Mouse (Mus musculus): ENCODE data around the gene Dnajc14. TPM values are rescaled to one million over a fixed set of nuclear protein-coding genes. Genes with fewer than 3 reads are reported as not detected.

Dnajc14 gene
- polyA plus RNA-seq, 1 experiment from 2014 or later: 31.8 TPM

DNA sequence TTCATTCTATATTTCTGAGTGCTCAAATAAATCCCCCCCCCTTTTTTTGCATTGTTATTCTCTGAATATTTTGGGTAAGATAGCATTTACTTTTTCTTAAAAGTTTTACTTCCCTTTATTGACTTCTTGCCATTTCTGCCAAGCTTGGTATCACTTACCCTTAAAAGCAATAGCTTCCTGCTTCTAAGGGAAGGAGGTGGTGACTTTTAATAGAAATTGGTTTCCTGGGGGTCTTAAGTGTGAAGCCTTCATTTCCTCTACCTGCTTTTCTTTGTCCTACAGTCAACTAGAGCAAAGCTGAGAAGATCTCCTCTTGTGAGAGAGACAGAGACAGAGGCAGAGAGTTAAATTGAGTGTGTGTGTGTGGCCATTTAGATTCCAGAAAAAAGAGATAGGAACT, 57.3 kb downstream of the Dnajc14 start:
- no peaks in the 10 kb centered on the region for H3K27me3 ChIP-seq (ENCODE audit: control insufficient read depth, insufficient read depth, low read length)
- H3K36me3 ChIP-seq (ENCODE audit: control insufficient read depth, insufficient read depth, low read length): no peaks in the 10 kb centered on the region
- no peak overlapping the region for H3K4me3 ChIP-seq (ENCODE audit: low read depth, low read length)
- H3K4me1 ChIP-seq (replicated peaks; ENCODE audit: control insufficient read depth, insufficient read depth, low read length): no peaks in the 10 kb centered on the region
- DNase-seq (ENCODE audit: low spot score) (no peak), ATAC-seq (ENCODE audit: low FRiP score) (no peak)
- H3K9ac ChIP-seq (ENCODE audit: low read depth, low read length): no peak overlapping the region
- H3K9me3 ChIP-seq (ENCODE audit: control insufficient read depth, low read length): no peaks in the 10 kb centered on the region
- no peak overlapping the region for H3K4me2 ChIP-seq (replicated peaks; ENCODE audit: low read depth, low read length)
- no peak overlapping the region for H3K27ac ChIP-seq (ENCODE audit: low read depth, low read length)

DNA sequence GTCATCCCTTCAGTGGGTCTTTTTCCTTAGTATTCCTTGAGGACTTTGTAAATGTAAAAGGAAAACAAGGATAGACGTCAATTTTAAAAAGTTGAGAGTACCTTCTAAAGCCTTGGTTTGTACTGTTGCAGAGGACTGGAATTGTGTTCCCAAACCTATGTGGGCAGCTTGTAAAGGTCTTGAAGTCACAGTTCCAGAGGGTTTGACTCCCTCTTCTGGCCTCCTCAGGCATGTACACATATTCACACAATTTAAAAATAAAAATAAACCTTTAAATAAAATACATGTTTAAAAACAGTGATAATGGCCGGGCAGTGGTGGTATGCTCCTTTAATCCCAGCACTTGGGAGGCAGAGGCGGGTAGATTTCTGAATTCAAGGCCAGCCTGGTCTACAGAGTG, 62.2 kb downstream of the Dnajc14 start:
- DNase-seq (ENCODE audit: low spot score): no peak
- no peaks in the 10 kb centered on the region; the same call in 1 of the 2 replicates for H3K36me3 ChIP-seq (ENCODE audit: control insufficient read depth, insufficient read depth, low read length)
- no peaks in the 10 kb centered on the region for H3K9me3 ChIP-seq (ENCODE audit: control insufficient read depth, low read length)
- H3K4me1 ChIP-seq (replicated peaks; ENCODE audit: control insufficient read depth, insufficient read depth, low read length): no peaks in the 10 kb centered on the region
- H3K27ac ChIP-seq (ENCODE audit: low read depth, low read length): no peak overlapping the region
- WGBS: 89% methylated on average over 3 of the region's 3 CpGs
- no peak overlapping the region for H3K4me3 ChIP-seq (ENCODE audit: low read depth, low read length)
- no peaks in the 10 kb centered on the region for H3K27me3 ChIP-seq (ENCODE audit: control insufficient read depth, insufficient read depth, low read length)
- H3K9ac ChIP-seq (ENCODE audit: low read depth, low read length): no peak overlapping the region
- ATAC-seq (ENCODE audit: low FRiP score): no peak
- no peak overlapping the region for H3K4me2 ChIP-seq (replicated peaks; ENCODE audit: low read depth, low read length)

DNA sequence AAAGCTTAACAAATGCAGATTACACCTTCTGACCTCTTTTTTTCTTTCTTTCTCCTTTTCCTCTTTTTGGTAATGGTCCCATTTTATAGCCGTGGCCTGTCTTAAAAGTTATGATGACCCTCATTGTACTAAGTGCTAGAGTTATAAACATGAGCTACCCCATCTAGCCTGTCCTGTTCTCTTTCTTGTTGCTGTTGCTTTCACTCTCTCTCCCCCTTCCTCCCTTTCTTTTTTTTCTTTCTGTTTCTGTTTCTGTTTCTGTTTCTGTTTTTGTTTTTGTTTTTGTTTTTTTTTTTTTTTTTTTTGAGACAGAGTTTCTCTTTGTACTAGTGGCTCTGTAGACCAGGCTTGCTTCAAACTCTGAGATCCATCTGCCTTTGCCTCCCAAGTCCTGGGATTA, 62.7 kb downstream of the Dnajc14 start:
- Histone ChIP-seq H3K4me3 (ENCODE audit: low read depth, low read length) (no peak overlapping the region), H3K36me3 (ENCODE audit: control insufficient read depth, insufficient read depth, low read length) (no peaks in the 10 kb centered on the region; the same call in 1 of the 2 replicates), H3K9me3 (ENCODE audit: control insufficient read depth, low read length) (no peaks in the 10 kb centered on the region), H3K27ac (ENCODE audit: low read depth, low read length) (no peak overlapping the region), H3K4me1 (replicated peaks; ENCODE audit: control insufficient read depth, insufficient read depth, low read length) (no peaks in the 10 kb centered on the region), H3K4me2 (replicated peaks; ENCODE audit: low read depth, low read length) (no peak overlapping the region), H3K27me3 (ENCODE audit: control insufficient read depth, insufficient read depth, low read length) (no peaks in the 10 kb centered on the region), H3K9ac (ENCODE audit: low read depth, low read length) (no peak overlapping the region)
- no peak for DNase-seq (ENCODE audit: low spot score)
- WGBS: 88% methylated on average over 1 of the region's 1 CpGs
- ATAC-seq (ENCODE audit: low FRiP score): no peak

Other genes starting within 250 kb of the Dnajc14 start
- 220 and 243 TPM in 2 replicates for gene Pa2g4, start 238.1 kb upstream of the Dnajc14 start, polyA plus RNA-seq (2014; fragmentation: Nextera tagmentation; extraction: Ambion mirVana)
- gene Erbb3, start 214.4 kb upstream of the Dnajc14 start, polyA plus RNA-seq (2014; fragmentation: Nextera tagmentation; extraction: Ambion mirVana): 4.6 and 7.0 TPM in 2 replicates
- gene Rps26, start 177.3 kb upstream of the Dnajc14 start, polyA plus RNA-seq (2014; fragmentation: Nextera tagmentation; extraction: Ambion mirVana): 596 and 615 TPM in 2 replicates
- gene Ikzf4, start 158.1 kb upstream of the Dnajc14 start, polyA plus RNA-seq (2014; fragmentation: Nextera tagmentation; extraction: Ambion mirVana): 4.3 and 4.9 TPM in 2 replicates
- 12.0 and 14.8 TPM in 2 replicates for gene Suox, start 130.0 kb upstream of the Dnajc14 start, polyA plus RNA-seq (2014; fragmentation: Nextera tagmentation; extraction: Ambion mirVana)
- gene Rab5b, start 107.8 kb upstream of the Dnajc14 start, polyA plus RNA-seq (2014; fragmentation: Nextera tagmentation; extraction: Ambion mirVana): 76.0 and 83.0 TPM in 2 replicates
- 4.5 and 5.8 TPM in 2 replicates for gene Pmel, start 99.9 kb upstream of the Dnajc14 start, polyA plus RNA-seq (2014; fragmentation: Nextera tagmentation; extraction: Ambion mirVana)
- 75.2 and 86.5 TPM in 2 replicates for gene Cdk2, start 99.0 kb upstream of the Dnajc14 start, polyA plus RNA-seq (2014; fragmentation: Nextera tagmentation; extraction: Ambion mirVana)
- 5.0 and 6.2 TPM in 2 replicates for gene Dgka, start 59.2 kb upstream of the Dnajc14 start, polyA plus RNA-seq (2014; fragmentation: Nextera tagmentation; extraction: Ambion mirVana)
- gene Pym1, start 56.2 kb upstream of the Dnajc14 start, polyA plus RNA-seq (2014; fragmentation: Nextera tagmentation; extraction: Ambion mirVana): 44.5 and 48.3 TPM in 2 replicates
- gene Mmp19, start 13.2 kb upstream of the Dnajc14 start, polyA plus RNA-seq (2014; fragmentation: Nextera tagmentation; extraction: Ambion mirVana): 0.27 and 0.49 TPM in 2 replicates
- gene Tmem198b, start 308 bp downstream of the Dnajc14 start, polyA plus RNA-seq (2014; fragmentation: Nextera tagmentation; extraction: Ambion mirVana): 14.2 and 16.3 TPM in 2 replicates
- 282 and 286 TPM in 2 replicates for gene Sarnp, start 13.3 kb downstream of the Dnajc14 start, polyA plus RNA-seq (2014; fragmentation: Nextera tagmentation; extraction: Ambion mirVana)
- gene Ormdl2, start 17.6 kb downstream of the Dnajc14 start, polyA plus RNA-seq (2014; fragmentation: Nextera tagmentation; extraction: Ambion mirVana): 64.8 and 66.4 TPM in 2 replicates
- gene Gdf11, start 87.7 kb downstream of the Dnajc14 start, polyA plus RNA-seq (2014; fragmentation: Nextera tagmentation; extraction: Ambion mirVana): 10.5 and 11.5 TPM in 2 replicates
- gene Cd63, start 96.9 kb downstream of the Dnajc14 start, polyA plus RNA-seq (2014; fragmentation: Nextera tagmentation; extraction: Ambion mirVana): 215 and 216 TPM in 2 replicates
- 11.6 and 12.1 TPM in 2 replicates for gene Rdh5, start 118.8 kb downstream of the Dnajc14 start, polyA plus RNA-seq (2014; fragmentation: Nextera tagmentation; extraction: Ambion mirVana)
- gene Bloc1s1, start 120.0 kb downstream of the Dnajc14 start, polyA plus RNA-seq (2014; fragmentation: Nextera tagmentation; extraction: Ambion mirVana): 260 and 269 TPM in 2 replicates
- gene Itga7, start 129.8 kb downstream of the Dnajc14 start, polyA plus RNA-seq (2014; fragmentation: Nextera tagmentation; extraction: Ambion mirVana): 1.7 and 3.0 TPM in 2 replicates
- not detected in 2 replicates for gene Mettl7b, start 156.9 kb downstream of the Dnajc14 start, polyA plus RNA-seq (2014; fragmentation: Nextera tagmentation; extraction: Ambion mirVana)
- not detected in 2 replicates for gene Olfr9, start 185.4 kb downstream of the Dnajc14 start, polyA plus RNA-seq (2014; fragmentation: Nextera tagmentation; extraction: Ambion mirVana)
- not detected in 2 replicates for gene Olfr763, start 206.7 kb downstream of the Dnajc14 start, polyA plus RNA-seq (2014; fragmentation: Nextera tagmentation; extraction: Ambion mirVana)
- gene Olfr764-ps1, start 235.8 kb downstream of the Dnajc14 start, polyA plus RNA-seq (2014; fragmentation: Nextera tagmentation; extraction: Ambion mirVana): not detected in 2 replicates
- gene Olfr765, start 245.9 kb downstream of the Dnajc14 start, polyA plus RNA-seq (2014; fragmentation: Nextera tagmentation; extraction: Ambion mirVana): not detected in 2 replicates

Measured in hindbrain, embryonic 11.5 days (tissue).